Mouse (Mus musculus) telencephalon, adult 2 months (tissue): ENCODE measurements around the gene Slk.
A peak's percentile ranks its signal among the peaks of the same experiment; 100 is the strongest.

Source experiments
- DNase-seq: peaks from one replicate; pipeline ENCODE4 v3.0.0-alpha.2; 2011; ENCODE audit warnings: low read depth, low spot score

Slk gene

GRCm38 (mm10) chr19:47579225-47579787 lies at the start of gene Slk:
Gene Slk, plus strand, starts transcription at chr19:47579678.
- peak; percentile 42 for DNase-seq

GRCm38 (mm10) chr19:47531309-47531708 lies 48.2 kb upstream of the Slk start:
- DNase-seq, result no peak

GRCm38 (mm10) chr19:47532449-47532848 lies 47.0 kb upstream of the Slk start:
- DNase-seq, result no peak

GRCm38 (mm10) chr19:47534131-47534530 lies 45.3 kb upstream of the Slk start:
- DNase-seq, result peak; percentile 42

GRCm38 (mm10) chr19:47536521-47537299 lies 42.8 kb upstream of the Slk start:
- DNase-seq, result peak; percentile 95

- DNase-seq, result no peak
Observed at GRCm38 (mm10) chr19:47537300-47537792, 42.1 kb upstream of the Slk start, which contains the start of gene Stn1. Gene Stn1, minus strand, starts transcription at chr19:47537507.

- no peak for DNase-seq
Observed at GRCm38 (mm10) chr19:47537879-47538278, 41.6 kb upstream of the Slk start.

- no peak for DNase-seq
Observed at GRCm38 (mm10) chr19:47538801-47539200, 40.7 kb upstream of the Slk start.

GRCm38 (mm10) chr19:47542441-47542840 lies 37.0 kb upstream of the Slk start:
- peak; percentile 45 for DNase-seq

- no peak for DNase-seq
Observed at GRCm38 (mm10) chr19:47545055-47545454, 34.4 kb upstream of the Slk start.

- no peak for DNase-seq
Observed at GRCm38 (mm10) chr19:47545528-47545927, 34.0 kb upstream of the Slk start.

GRCm38 (mm10) chr19:47548432-47549076 lies 30.9 kb upstream of the Slk start:
- DNase-seq, result no peak

- peak; percentile 42 for DNase-seq
Observed at GRCm38 (mm10) chr19:47549174-47549573, 30.3 kb upstream of the Slk start.

GRCm38 (mm10) chr19:47549584-47549983 lies 29.9 kb upstream of the Slk start:
- no peak for DNase-seq

GRCm38 (mm10) chr19:47559145-47559544 lies 20.3 kb upstream of the Slk start:
- no peak for DNase-seq

GRCm38 (mm10) chr19:47559751-47560512 lies 19.5 kb upstream of the Slk start:
- DNase-seq, result peak; percentile 72

GRCm38 (mm10) chr19:47560544-47561161 lies 18.8 kb upstream of the Slk start:
- DNase-seq, result no peak

- no peak for DNase-seq
Observed at GRCm38 (mm10) chr19:47561996-47562441, 17.5 kb upstream of the Slk start.

- DNase-seq, result no peak
Observed at GRCm38 (mm10) chr19:47563715-47564114, 15.8 kb upstream of the Slk start.

- DNase-seq, result no peak
Observed at GRCm38 (mm10) chr19:47565031-47565654, 14.3 kb upstream of the Slk start.

- no peak for DNase-seq
Observed at GRCm38 (mm10) chr19:47565994-47566393, 13.5 kb upstream of the Slk start.
